Comparison of ENCODE assay signal across 18 mouse cellular contexts in the genomic region with DNA sequence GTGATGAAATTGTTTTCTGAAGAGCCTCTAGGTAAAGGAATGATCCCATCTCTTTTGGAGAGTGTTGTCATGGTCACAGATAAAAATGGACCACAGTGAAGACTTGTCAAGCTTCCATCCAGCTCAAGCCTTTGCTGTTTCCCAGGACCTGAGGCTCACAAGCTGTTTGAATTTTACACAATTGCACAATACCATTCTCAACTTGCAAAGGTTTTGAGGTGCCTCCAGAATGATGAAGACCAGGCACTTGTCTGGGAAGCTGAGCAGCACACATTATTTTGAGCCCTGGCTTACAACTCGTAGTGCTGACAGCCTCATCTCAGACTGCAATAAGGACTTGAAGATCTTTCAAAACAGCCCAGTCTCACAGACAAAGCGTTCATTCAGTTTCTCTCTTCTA.
"Had no signal": no experiment of that assay in that cellular context is flagged by ENCODE, and none has a peak within 500 bp of the region (broad histone marks: within the 10 kb centered on the region; RNA-seq: fewer than 3 reads in every experiment).

No protein-coding gene starts in this region.

- H3K27me3 ChIP-seq: lung, embryonic 15.5 days; megakaryocyte, embryonic 14.5 days; midbrain, embryonic 12.5 days; neural tube, embryonic 12.5 days; stomach, embryonic 15.5 days had no signal

- DNase-seq: liver, postnatal 0 days; lung, adult 2 months; lung, postnatal 14 days; lung, postnatal 36 days; midbrain, embryonic 14.5 days; right cerebral cortex, postnatal 14 days; thymus, adult 2 months; thymus, postnatal 25 days; thymus, postnatal 4 days had no signal

- H3K4me3 ChIP-seq: lung, embryonic 15.5 days; megakaryocyte, embryonic 14.5 days; midbrain, embryonic 12.5 days; neural tube, embryonic 12.5 days; stomach, embryonic 15.5 days had no signal

- H3K9ac ChIP-seq: liver, postnatal 0 days; lung, embryonic 15.5 days; midbrain, embryonic 12.5 days; neural tube, embryonic 12.5 days; stomach, embryonic 15.5 days had no signal

- H3K4me1 ChIP-seq: lung, embryonic 15.5 days; megakaryocyte, embryonic 14.5 days; midbrain, embryonic 12.5 days; neural tube, embryonic 12.5 days; stomach, embryonic 15.5 days had no signal

- H3K36me3 ChIP-seq: lung, embryonic 15.5 days; midbrain, embryonic 12.5 days; neural tube, embryonic 12.5 days; stomach, embryonic 15.5 days had no signal

- H3K9me3 ChIP-seq: lung, embryonic 15.5 days; megakaryocyte, embryonic 14.5 days; midbrain, embryonic 12.5 days; neural tube, embryonic 12.5 days; stomach, embryonic 15.5 days had no signal

- H3K27ac ChIP-seq: lung, embryonic 15.5 days; macrophage; midbrain, embryonic 12.5 days; neural tube, embryonic 12.5 days; stomach, embryonic 15.5 days; stomach, postnatal 0 days had no signal

- ATAC-seq: liver, postnatal 0 days; lung, postnatal 0 days; midbrain, embryonic 16.5 days had no signal

- H3K4me2 ChIP-seq: lung, embryonic 15.5 days; midbrain, embryonic 12.5 days; neural tube, embryonic 12.5 days; stomach, embryonic 15.5 days had no signal
